Mouse (Mus musculus): ENCODE measurements at regions not wholly inside any gene's neighbourhood (a gene's known extent, or its start where the extent isn't known, plus 50 kb on each side); places are given as distances from the start of the nearest gene placed in this dataset.

DNA sequence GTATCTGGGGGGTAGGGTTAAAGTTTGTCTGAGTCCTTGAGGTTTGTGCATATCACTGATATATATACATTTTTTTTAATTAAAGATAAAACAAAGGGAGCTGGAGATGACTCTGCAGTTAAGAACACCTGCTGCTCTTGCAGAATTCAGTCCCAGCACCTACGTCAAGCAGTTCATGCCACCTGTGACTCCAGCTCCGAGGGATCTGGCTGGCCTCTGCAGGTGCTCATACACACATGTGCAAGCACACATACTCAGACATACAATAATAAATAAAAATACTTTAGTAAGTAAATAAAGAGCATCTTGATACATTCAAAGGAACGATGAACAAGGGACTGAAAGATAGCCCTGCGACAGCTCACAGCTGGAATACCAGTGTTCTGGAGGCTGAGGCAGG is 53.9 kb upstream of the Kdm7a start:
- 75% methylated on average over 4 of the region's 4 CpGs for WGBS (ENCODE audit: insufficient replicate concordance)
- H3K27me3 ChIP-seq (ENCODE audit: control insufficient read depth, insufficient read depth, low read length): peaks cover 27% of the 10 kb centered on the region
- H3K27ac ChIP-seq: no peak overlapping the region
- TF ChIP-seq CTCF (IDR thresholded peaks at IDR 0.05; ENCODE audit: low read depth) (no peak), EP300 (IDR thresholded peaks at IDR 0.05; ENCODE audit: low read depth) (no peak)
- peaks cover 0 to 5% of the 10 kb centered on the region in 2 experiments; a peak in 1 of 4 replicates for H3K4me1 ChIP-seq (replicated peaks; ENCODE audit: control insufficient read depth in 2 of 2, insufficient read depth in 2 of 2, low read length in 1 of 2)
- ATAC-seq (ENCODE audit: insufficient read depth) (no peak), DNase-seq (ENCODE audit: low read depth in 3 of 3, low spot score in 3 of 3) (no peak)
- H3K36me3 ChIP-seq (replicated peaks; ENCODE audit: control insufficient read depth, insufficient read depth, low read depth): no peaks in the 10 kb centered on the region
- no peak overlapping the region for H3K4me3 ChIP-seq (ENCODE audit: insufficient read depth in 1 of 2, low read depth in 2 of 2, low read length in 2 of 2)
- no peaks in the 10 kb centered on the region for H3K9me3 ChIP-seq (ENCODE audit: control insufficient read depth, low read length)
- no peak overlapping the region for H3K9ac ChIP-seq (replicated peaks)
- H3K4me2 ChIP-seq (ENCODE audit: low read depth): no peak overlapping the region

DNA sequence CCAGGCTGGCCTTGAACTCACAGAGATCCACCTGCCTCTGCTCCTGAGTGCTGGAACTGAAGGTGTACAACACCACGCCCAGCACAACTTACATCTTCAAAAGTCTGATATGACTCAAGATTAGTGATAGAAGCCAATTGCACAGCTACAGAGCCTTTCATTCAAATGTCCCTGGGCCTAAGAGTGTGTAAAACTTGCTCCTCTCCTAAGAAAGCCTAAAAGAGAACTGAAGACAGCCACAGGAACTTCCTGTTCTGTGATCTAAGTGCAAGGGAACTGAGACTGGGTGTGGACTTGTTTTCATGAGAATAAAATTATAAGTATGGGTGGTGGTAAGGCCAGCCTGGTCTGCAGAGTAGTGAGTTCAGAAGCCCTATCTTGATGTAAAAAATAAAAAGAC is 52.5 kb upstream of the Kdm7a start:
- Histone ChIP-seq H3K4me2 (ENCODE audit: low read depth) (no peak overlapping the region), H3K27me3 (ENCODE audit: control insufficient read depth, insufficient read depth, low read length) (peaks cover 28% of the 10 kb centered on the region), H3K27ac (no peak overlapping the region), H3K36me3 (replicated peaks; ENCODE audit: control insufficient read depth, insufficient read depth, low read depth) (no peaks in the 10 kb centered on the region), H3K9me3 (ENCODE audit: control insufficient read depth, low read length) (no peaks in the 10 kb centered on the region), H3K4me3 (ENCODE audit: insufficient read depth in 1 of 2, low read depth in 2 of 2, low read length in 2 of 2) (no peak overlapping the region), H3K4me1 (replicated peaks; ENCODE audit: control insufficient read depth in 2 of 2, insufficient read depth in 2 of 2, low read length in 1 of 2) (peaks cover 0 to 1% of the 10 kb centered on the region in 2 experiments; a peak in 1 of 4 replicates), H3K9ac (replicated peaks) (no peak overlapping the region)
- DNase-seq (ENCODE audit: low read depth in 3 of 3, low spot score in 3 of 3) (no peak), ATAC-seq (ENCODE audit: insufficient read depth) (no peak)
- 41% methylated on average over 1 of the region's 1 CpGs for WGBS (ENCODE audit: insufficient replicate concordance)
- TF ChIP-seq EP300 (IDR thresholded peaks at IDR 0.05; ENCODE audit: low read depth) (no peak), CTCF (IDR thresholded peaks at IDR 0.05; ENCODE audit: low read depth) (no peak)

DNA sequence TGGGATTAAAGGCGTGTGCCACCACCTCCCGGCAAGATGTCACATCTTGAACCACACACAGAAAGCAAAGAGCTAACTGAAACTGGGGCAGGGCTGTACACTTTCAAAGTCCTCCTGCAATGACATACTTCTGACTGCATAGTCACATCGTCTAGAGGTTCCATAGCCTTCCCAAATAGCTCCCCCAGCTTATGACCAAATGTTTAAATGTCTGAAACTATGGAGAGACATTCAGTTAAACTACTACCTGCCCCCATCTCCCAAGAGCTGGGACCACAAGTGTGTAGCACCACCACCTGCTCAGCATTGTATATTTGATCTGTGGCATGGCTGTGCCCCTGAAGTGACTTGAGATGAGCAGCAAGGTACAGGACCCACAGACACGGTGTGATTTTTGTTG is 52.1 kb upstream of the Kdm7a start:
- 70% methylated on average over 4 of the region's 4 CpGs for WGBS (ENCODE audit: insufficient replicate concordance)
- Histone ChIP-seq H3K36me3 (replicated peaks; ENCODE audit: control insufficient read depth, insufficient read depth, low read depth) (no peaks in the 10 kb centered on the region), H3K4me2 (ENCODE audit: low read depth) (no peak overlapping the region), H3K4me1 (replicated peaks; ENCODE audit: control insufficient read depth in 2 of 2, insufficient read depth in 2 of 2, low read length in 1 of 2) (no peaks in the 10 kb centered on the region; a peak in 1 of 4 replicates), H3K4me3 (ENCODE audit: insufficient read depth in 1 of 2, low read depth in 2 of 2, low read length in 2 of 2) (no peak overlapping the region), H3K9ac (replicated peaks) (no peak overlapping the region), H3K9me3 (ENCODE audit: control insufficient read depth, low read length) (no peaks in the 10 kb centered on the region), H3K27me3 (ENCODE audit: control insufficient read depth, insufficient read depth, low read length) (peaks cover 28% of the 10 kb centered on the region), H3K27ac (no peak overlapping the region)
- DNase-seq (ENCODE audit: low read depth in 3 of 3, low spot score in 3 of 3) (no peak), ATAC-seq (ENCODE audit: insufficient read depth) (no peak)
- TF ChIP-seq EP300 (IDR thresholded peaks at IDR 0.05; ENCODE audit: low read depth) (no peak), CTCF (IDR thresholded peaks at IDR 0.05; ENCODE audit: low read depth) (no peak)

DNA sequence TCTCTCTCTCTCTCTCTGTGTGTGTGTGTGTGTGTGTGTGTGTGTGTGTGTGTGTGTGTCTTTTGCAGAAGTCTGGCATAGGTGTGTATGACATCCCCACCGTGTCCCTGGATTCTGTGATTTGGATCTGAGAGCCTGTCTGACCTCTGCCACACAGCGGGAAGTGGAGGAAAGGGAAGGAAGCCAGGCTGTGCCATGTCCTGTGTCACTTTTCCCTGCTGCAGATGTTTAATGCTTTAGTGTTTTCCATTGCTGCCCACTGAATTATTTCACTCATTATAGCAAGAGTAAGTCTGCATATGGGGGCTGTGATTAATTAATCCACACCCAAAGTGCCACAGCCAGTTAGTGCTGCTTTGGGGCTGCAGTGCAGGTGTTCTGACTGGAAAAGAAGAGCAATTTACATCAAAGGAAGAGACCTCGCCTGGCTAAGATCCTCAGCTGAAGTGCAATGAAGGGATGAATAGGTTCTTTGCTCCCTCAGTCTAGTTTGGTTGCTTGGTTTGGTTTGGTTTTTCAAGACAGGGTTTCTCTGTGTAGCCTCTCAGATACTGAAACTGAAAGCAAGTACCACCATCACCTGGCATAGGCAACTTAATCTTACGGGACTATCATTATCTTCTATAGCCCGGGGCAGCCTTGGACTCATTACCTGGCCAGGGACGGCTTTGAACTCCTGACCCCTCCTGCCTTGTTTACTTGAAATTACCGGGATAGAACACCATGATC is 51.2 kb upstream of the Kdm7a start:
- TF ChIP-seq CTCF (IDR thresholded peaks at IDR 0.05; ENCODE audit: low read depth): no peak
- TF ChIP-seq EP300 (IDR thresholded peaks at IDR 0.05; ENCODE audit: low read depth): no peak
- 39% methylated on average over 7 of the region's 7 CpGs for WGBS (ENCODE audit: insufficient replicate concordance)
- Histone ChIP-seq H3K4me1 (replicated peaks; ENCODE audit: control insufficient read depth in 2 of 2, insufficient read depth in 2 of 2, low read length in 1 of 2) (no peaks in the 10 kb centered on the region; a peak in 1 of 4 replicates), H3K4me2 (ENCODE audit: low read depth) (no peak overlapping the region), H3K36me3 (replicated peaks; ENCODE audit: control insufficient read depth, insufficient read depth, low read depth) (no peaks in the 10 kb centered on the region), H3K27me3 (ENCODE audit: control insufficient read depth, insufficient read depth, low read length) (peaks cover 28% of the 10 kb centered on the region), H3K4me3 (ENCODE audit: insufficient read depth in 1 of 2, low read depth in 2 of 2, low read length in 2 of 2) (no peak overlapping the region), H3K9me3 (ENCODE audit: control insufficient read depth, low read length) (no peaks in the 10 kb centered on the region), H3K27ac (no peak overlapping the region), H3K9ac (replicated peaks) (no peak overlapping the region)
- DNase-seq (ENCODE audit: low read depth in 3 of 3, low spot score in 3 of 3) (no peak), ATAC-seq (ENCODE audit: insufficient read depth) (no peak)

DNA sequence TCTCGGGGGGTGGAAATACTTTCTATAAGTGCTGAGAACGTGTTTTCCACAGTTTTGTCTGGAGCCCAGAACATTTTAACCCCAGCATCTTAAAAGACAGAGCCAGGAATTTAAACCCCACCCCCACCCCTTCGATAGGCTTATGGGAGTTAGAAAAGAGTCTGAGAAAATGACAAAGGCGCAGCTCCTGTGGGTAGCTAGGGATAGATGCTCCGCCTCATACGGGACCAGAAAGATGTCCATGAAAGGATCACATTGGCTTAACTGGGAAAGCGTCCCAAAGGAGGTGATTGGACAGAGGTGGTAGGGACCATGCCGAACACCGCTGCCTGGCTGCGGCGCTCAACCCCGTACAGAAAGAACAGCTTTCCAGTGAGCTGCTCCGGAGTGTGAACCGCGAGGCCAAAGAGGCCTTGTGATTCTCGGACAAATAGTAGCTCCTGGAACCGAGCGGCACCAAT is 50.6 kb upstream of the Kdm7a start:
- WGBS (ENCODE audit: insufficient replicate concordance): 4% methylated on average over 18 of the region's 18 CpGs

More for the DNA sequence above, 50.6 kb upstream of the Kdm7a start:
- no peaks in the 10 kb centered on the region for H3K9me3 ChIP-seq (ENCODE audit: control insufficient read depth, low read length)
- ATAC-seq (ENCODE audit: insufficient read depth) (no peak), DNase-seq (ENCODE audit: low read depth in 3 of 3, low spot score in 3 of 3) (no peak)
- H3K4me2 ChIP-seq (ENCODE audit: low read depth): peak overlapping the region; percentile 66
- H3K27me3 ChIP-seq (ENCODE audit: control insufficient read depth, insufficient read depth, low read length): peaks cover 28% of the 10 kb centered on the region
- H3K9ac ChIP-seq (replicated peaks): no peak overlapping the region
- no peak overlapping the region for H3K27ac ChIP-seq
- H3K4me1 ChIP-seq (replicated peaks; ENCODE audit: control insufficient read depth in 2 of 2, insufficient read depth in 2 of 2, low read length in 1 of 2): no peaks in the 10 kb centered on the region; a peak in 1 of 4 replicates
- peak overlapping the region; percentile 18 to 41; a peak in 3 of 4 replicates for H3K4me3 ChIP-seq (ENCODE audit: insufficient read depth in 1 of 2, low read depth in 2 of 2, low read length in 2 of 2)
- TF ChIP-seq CTCF (IDR thresholded peaks at IDR 0.05; ENCODE audit: low read depth) (no peak), EP300 (IDR thresholded peaks at IDR 0.05; ENCODE audit: low read depth) (no peak)
- H3K36me3 ChIP-seq (replicated peaks; ENCODE audit: control insufficient read depth, insufficient read depth, low read depth): no peaks in the 10 kb centered on the region

Data from liver, embryonic 14.5 days (tissue).